Mouse (Mus musculus): ENCODE data around the gene Ccdc92. TPM values are rescaled to one million over a fixed set of nuclear protein-coding genes. Genes with fewer than 3 reads are reported as not detected.

The Ccdc92 gene
- total RNA-seq, 1 experiment from 2014 or later, result not detected

DNA sequence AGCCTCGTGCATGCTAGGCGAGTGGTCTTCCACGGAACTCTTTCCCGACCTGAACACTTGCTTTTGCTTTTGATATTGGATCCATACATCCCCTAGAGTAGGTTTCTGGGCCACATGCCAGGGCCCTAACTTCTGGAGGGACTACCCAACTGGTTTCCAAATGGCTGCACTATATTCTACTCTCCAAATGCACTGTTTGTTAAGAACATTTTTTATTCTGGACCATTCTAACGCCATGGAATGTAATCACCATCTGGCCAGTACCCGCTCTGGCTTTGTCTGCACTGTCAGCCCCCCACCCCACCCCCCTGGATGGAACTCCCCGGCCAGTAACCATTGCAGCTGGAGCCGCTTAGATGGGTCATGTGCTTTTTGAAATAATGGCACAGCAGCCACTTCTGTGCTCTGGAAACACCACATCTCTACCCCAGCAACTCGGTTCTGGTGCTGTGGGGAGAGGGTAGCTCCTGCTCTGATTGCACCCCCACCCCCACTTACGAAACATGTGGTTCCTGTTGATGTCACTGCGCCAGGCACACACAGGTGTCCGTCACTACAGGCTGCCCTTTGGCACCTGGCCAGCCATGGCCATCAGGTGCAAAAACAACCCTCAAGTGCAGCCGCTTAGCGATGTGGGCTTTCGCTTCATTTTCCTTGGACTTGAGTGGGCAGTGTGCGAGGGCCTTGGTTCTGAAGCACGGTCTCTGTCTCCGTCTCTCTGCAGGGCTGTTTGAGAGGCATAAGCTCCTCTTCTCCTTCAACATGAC lies 39.9 kb downstream of the Ccdc92 start:
- ATAC-seq (replicated peaks in 1 of 2; ENCODE audit: insufficient read depth in 1 of 2, low FRiP score in 2 of 2, low TSS enrichment in 1 of 2, low read depth in 1 of 2, poor library complexity in 2 of 2, severe bottlenecking in 2 of 2), result no peak

DNA sequence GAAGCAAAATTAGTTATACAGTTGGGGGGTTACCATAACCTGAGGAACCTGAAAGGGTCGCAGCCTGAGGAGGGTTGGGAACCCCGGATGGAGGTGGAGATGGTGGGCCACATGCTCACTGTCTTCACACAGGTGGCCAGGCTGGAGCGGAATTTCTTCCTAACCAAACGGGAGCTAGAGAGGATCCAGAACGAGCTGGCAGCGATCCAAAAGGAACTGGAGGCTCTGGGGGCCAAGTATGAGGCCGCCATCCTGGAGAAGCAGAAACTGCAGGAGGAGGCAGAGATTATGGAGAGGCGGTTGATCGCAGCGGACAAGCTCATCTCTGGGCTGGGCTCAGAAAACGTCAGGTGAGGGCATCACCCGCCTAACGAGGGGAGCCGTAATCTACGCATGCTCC lies 45.2 kb downstream of the Ccdc92 start:
- no peak for ATAC-seq (replicated peaks in 1 of 2; ENCODE audit: insufficient read depth in 1 of 2, low FRiP score in 2 of 2, low TSS enrichment in 1 of 2, low read depth in 1 of 2, poor library complexity in 2 of 2, severe bottlenecking in 2 of 2)

DNA sequence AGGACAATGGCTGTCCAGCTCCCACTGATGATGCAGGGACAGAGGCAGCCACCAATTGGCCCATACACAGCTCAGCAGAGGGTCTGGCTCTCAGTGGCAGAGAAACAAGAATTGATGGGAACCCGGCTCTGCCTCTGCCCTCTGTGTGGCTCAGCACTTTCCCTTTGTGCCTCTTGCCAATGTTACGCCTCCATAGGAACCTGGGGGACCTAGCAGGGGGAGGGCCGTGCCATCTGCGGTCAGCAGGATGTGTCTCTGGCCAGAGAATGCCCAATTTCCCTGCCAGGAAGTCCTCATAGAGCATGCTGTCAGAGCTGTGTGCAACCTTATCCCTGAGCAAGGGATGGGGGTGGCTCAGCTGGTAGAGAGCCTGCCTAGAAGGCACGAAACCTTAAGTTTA lies 47.4 kb downstream of the Ccdc92 start:
- ATAC-seq (replicated peaks in 1 of 2; ENCODE audit: insufficient read depth in 1 of 2, low FRiP score in 2 of 2, low TSS enrichment in 1 of 2, low read depth in 1 of 2, poor library complexity in 2 of 2, severe bottlenecking in 2 of 2), result peak; percentile 7 to 32; a peak in 1 of 4 replicates

DNA sequence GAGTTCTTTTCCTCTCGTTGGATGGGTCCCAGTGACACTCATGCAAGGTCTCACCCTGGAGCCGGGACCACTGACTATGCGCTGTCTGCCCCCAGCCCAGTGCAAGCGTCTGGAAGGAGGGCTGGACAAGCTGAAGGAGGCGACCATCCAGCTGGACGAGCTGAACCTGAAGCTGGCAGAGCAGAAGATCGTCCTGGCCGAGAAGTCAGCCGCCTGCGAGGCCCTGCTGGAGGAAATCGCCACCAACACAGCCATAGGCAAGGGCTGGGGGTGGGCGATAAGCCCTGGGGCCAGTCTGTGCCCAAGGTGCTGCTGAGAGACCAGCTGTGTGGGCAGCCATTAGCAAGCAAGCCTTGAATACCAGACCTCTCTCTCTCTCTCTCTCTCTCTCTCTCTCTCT lies 49.8 kb downstream of the Ccdc92 start:
- ATAC-seq (replicated peaks in 1 of 2; ENCODE audit: insufficient read depth in 1 of 2, low FRiP score in 2 of 2, low TSS enrichment in 1 of 2, low read depth in 1 of 2, poor library complexity in 2 of 2, severe bottlenecking in 2 of 2), result no peak

DNA sequence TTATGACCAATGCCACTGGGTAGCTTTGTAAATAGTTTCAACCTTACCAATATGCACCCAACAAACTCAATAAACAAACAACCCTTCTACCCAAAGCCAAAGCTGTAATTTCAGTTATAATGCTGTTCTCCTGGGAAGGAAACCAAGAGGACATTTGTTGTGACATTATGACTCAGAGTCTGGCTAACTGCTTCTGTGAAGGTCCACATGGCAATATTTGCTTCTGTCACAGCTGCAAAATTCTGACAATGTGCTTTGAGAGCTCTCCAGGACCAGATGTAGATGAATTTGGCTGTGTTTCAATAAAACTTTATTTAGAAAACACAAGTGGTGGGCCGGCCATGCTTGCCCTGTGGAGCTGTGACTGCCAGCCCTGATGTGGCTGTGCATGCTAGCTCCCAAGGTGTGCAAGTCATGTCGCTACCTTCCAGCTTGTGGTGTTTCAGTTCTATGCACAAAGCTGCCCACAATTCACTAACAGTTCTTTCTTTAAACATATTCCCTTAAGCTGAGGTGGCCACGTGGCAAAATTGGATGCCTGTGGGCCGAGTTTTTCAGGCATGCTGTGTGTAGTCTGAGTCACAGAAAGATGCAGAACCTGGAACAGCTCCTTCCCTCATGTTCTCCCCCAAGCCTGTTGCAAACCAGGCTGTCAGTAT lies 52.4 kb downstream of the Ccdc92 start:
- ATAC-seq (replicated peaks in 1 of 2; ENCODE audit: insufficient read depth in 1 of 2, low FRiP score in 2 of 2, low TSS enrichment in 1 of 2, low read depth in 1 of 2, poor library complexity in 2 of 2, severe bottlenecking in 2 of 2), result no peak

DNA sequence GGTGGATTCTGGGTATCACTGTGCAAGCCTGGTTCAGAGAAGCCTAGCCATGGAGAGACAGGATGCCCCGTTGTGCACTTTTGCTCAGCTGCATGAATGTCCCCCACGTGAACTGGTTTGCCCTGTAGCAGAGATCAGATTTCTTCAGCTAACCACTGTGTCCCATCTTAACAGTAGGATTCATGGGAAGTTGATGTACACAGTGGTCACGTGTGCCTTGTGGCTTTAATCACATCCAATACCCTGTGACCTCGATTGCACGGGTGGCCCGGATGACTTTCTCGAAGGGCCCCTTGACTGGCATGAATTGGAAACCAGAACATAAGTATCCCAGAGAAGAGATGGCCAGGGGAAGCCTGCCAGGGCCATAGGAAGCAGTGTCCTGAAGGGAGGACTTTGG lies 70.1 kb downstream of the Ccdc92 start:
- no peak for ATAC-seq (replicated peaks in 1 of 2; ENCODE audit: insufficient read depth in 1 of 2, low FRiP score in 2 of 2, low TSS enrichment in 1 of 2, low read depth in 1 of 2, poor library complexity in 2 of 2, severe bottlenecking in 2 of 2)

DNA sequence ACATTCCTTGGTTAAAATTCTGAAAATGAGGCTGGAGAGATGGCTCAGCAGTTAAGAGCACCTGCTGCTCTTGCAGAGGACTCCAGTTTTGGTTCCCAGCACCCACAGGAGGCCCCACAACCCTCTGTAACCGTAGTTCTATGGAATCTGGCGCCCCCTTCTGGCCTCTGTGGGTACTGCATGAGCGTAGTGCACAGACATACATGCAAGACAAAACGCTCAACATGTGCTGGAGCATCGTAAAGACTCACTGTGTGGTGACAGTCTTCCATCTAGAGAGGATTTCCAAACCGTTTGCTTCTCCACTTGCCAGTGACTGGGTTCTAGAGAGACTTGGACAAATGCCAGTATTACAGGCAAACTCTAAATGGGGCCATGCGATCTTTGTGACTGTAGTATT lies 76.6 kb downstream of the Ccdc92 start:
- no peak for ATAC-seq (replicated peaks in 1 of 2; ENCODE audit: insufficient read depth in 1 of 2, low FRiP score in 2 of 2, low TSS enrichment in 1 of 2, low read depth in 1 of 2, poor library complexity in 2 of 2, severe bottlenecking in 2 of 2)

Other genes starting within 250 kb of the Ccdc92 start
- gene Atp6v0a2, start 233.8 kb downstream of the Ccdc92 start, total RNA-seq (2017), result 18.4 and 22.1 TPM in 2 replicates
- not detected in 2 replicates for gene Dnah10, start 137.3 kb downstream of the Ccdc92 start, total RNA-seq (2017)
- gene Zfp664, start 267 bp upstream of the Ccdc92 start, total RNA-seq (2017), result 29.1 and 30.4 TPM in 2 replicates
- gene Rflna, start 140.8 kb upstream of the Ccdc92 start, total RNA-seq (2017), result not detected in 2 replicates

Measured in hematopoietic stem cell, adult 5-6 weeks (primary cell).